Mouse (Mus musculus): ENCODE measurements around the gene Ttyh2.
A peak's percentile ranks its signal among the peaks of the same experiment; 100 is the strongest.

Gene Ttyh2

DNA sequence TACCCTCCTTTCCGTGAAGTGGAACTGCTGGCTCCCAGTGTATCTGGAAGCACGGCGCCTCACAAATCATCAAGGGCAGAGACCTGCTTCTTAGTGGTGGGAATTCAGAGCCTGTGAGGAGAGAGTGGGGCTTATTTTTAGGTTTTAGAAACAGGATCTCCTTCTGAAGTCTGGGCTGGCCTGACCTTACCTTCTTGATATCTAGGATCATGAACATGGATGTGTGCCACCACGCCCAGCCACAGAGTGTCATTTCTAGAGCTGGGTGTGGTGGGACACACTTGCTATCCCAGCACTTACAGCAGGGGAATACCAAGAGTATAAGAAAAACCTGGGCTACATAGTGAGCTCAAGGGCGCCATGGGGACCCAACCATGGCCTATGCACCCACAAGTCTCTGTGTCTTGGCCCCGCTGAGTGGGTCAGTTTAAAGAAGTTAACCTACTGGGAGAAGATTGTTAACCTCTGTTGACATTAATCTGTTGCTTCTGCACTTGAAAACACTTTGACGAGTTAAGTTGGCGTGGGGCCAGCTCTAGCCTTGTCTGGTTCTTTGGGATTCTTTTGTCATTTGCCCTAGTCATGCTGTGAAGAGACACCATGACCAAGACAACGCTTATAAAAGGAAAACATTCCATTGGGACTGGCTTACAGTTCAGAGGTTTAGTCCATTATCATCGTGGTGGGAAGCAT is 7.9 kb downstream of the Ttyh2 start:
- DNase-seq = peak; percentile 65

DNA sequence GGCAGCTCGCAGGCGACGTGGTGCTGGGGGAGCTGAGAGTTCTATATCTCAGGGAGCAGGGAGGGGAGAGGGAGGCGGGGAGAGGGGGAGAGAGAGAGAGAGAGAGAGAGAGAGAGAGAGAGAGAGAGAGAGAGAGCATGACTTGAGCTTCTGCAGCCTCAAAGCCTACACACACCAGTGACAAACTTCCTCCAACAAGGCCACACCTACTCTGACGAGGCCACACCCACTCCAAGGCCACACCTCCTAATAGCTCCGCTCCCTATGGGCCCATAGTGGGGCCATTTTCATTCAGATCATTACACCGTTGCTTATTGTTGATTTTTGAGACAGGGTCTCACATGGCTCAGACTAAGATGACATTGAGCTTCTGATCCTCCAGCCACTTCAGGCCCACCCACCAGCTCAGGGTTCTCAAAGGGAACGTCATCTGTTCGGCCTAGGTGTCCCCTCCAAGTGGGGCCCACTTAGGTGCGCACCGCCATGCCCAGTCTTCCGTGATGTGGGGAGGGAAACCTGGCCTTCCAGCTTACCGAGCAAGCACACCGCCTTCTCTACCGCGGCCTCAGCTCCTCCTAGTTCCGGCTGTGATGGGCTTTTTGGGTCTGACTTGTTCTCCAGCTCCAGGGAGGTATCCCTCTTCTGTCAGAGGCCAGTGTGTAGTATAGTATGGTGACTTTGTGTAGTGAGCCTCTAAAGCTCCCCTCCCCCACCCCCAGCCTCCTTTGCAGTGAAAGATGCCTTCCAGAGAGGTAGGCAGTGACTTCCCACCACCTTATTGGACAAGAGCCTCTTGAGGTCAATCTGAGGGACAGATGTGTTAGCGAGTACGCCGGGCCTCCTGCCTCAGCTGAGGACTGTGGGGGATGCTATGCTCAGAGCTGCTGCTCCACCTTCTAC is 8.7 kb downstream of the Ttyh2 start:
- peak; percentile 73 for DNase-seq

DNA sequence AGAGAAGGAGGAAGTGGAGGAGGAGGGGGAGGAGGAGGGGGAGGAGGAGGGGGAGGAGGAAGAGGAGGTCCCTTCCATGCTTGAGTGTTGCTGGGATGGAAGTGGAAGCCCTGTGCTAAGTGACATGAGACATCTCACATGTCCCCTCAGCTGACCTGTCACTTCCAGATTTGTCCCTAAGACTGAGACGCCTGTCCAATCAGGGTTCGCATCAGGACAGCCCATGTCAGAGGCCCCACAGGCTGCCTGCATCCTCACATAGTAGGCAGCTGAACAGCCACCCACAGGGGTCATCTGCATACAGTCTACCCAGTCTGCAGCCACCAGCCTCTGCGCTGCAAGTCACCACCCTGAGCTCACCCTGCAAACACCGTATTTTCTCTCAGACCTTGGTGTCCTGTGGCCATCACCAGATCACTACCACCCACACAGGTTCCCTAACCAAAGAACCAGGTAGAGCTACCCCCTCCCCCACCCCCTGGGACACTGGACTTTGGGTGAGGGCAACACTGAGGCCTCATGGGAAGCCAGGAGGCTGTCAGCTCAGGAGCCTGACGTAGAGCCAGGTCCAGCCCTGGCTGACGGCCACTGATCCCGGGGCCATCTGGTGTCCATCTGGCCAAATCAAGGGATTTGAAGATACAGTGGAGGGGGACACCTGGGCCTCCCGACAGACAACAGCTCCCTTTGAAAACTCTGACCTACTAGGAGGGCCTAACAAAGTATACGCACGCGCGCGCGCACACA is 9.6 kb downstream of the Ttyh2 start:
- DNase-seq = peak; percentile 99

DNA sequence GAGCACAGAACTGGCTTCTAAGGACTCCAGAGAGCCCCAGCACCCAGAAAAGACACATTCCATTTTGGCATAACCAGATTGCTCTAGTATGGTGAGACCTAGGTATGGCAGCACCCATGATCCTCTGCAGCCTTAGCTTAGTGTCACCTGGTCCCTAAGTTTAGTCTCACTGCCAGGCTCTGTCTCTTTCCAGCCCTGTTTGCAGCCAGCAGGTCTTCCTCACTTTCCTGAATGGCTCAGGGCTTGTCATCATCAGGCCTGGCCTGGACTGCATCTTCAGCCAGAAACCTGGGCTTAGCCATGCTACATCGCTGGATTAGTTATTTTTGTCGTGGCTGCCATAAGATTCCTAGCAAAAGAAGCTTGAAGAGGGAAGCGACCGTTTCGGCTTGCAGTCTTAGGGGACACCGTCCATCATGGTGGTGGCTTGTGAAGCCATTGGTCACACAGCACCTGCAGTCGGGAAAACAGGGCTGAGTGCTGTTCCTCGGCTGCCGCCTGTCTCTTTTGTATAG is 10.4 kb downstream of the Ttyh2 start:
- DNase-seq = no peak

DNA sequence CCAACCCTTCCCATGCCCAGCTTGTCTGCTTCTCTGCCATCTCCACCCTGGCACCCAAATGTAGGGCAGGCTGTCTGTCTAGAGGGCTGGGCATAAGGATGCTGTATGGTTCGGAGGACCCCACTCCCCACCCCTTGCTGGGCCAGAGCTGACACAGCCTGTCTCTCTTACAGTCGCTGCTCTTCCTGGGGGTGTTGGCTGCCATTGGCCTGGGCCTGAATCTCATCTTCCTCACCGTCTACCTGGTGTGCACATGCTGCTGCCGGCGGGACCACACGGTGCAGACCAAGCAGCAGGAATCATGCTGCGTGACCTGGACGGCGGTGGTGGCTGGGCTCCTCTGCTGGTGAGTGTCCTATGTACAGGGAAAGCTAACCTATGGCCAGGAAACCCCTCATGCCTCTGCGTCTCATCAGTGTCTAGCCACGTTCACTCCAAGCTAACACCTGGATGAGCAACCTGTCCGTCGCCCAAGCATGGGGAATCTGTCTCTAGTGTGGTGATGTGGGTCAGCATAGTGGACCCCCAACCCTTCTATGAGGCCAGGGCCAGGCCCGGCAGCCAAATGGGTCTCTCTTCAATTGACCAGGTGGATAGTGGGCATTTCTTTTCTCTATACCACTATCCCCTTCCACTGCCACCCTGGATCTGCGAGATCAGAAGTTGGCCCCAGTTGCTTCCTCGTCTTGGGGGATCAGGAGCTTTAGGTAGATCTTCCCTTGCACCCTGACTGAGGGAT is 11.2 kb downstream of the Ttyh2 start:
- peak; percentile 69 for DNase-seq

DNA sequence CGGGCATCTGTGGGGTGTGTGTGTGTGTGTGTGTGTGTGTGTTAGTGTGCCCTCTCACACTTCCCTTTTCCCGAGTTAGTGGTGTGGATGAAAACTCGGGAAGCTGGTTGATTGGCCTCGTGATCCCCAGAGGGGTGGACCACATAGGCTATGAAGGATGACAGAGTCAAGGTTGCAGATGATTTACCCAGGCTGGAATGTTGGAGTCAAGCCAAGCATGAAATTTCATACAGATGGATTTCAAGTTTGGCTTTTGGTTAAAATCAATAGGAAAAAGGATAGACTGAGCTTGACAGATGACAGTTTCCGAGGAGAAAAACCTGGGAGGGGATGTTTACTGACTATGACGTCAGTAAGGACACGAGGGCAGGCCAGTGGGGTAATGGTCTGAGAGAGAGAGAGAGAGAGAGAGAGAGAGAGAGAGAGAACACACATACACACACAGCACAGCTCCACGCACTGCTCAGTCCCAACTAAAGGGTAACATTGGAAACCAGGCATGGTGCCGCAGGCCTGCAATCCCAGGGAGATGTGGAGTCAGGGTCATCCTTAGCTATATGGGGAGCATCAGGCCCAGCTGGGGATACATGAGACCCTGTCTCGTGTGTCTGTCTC is 12.4 kb downstream of the Ttyh2 start:
- no peak for DNase-seq

DNA sequence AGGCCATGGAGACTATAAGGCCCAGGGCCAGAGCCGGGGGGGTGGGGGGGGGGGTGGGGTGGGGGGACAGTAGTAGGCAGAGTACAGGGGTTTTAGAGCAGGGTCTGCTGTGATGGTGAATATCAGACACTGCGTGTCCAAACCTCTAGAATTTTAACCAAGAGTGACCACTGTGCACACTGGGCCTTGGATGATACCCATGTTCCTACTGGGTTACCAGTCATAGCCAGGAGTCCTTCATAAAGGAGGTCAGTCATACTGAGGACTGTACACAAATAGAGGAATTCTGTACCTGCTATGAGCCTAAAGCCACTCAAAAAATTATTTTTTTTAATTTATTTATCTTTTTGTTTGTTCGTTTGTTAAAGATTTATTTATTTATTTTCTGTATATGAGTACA is 13.5 kb downstream of the Ttyh2 start:
- no peak for DNase-seq

DNA sequence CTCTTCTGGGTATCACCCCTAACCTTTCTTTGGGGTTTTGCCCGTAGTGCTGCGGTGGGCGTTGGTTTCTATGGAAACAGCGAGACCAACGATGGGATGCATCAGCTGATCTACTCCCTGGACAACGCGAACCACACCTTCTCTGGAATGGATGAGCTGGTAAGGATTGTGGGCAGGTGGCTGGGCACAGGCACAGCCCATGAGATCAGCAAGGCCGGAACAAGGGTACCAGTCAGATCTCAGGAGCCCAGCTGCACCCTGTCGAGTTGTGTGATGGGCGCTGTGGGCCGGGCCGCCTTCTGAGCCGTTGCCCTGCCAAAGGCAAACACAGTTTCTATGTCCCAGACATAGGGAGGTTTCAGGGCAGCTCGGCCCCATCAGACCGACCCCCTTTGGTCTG is 15.0 kb downstream of the Ttyh2 start:
- peak; percentile 73 for DNase-seq

DNA sequence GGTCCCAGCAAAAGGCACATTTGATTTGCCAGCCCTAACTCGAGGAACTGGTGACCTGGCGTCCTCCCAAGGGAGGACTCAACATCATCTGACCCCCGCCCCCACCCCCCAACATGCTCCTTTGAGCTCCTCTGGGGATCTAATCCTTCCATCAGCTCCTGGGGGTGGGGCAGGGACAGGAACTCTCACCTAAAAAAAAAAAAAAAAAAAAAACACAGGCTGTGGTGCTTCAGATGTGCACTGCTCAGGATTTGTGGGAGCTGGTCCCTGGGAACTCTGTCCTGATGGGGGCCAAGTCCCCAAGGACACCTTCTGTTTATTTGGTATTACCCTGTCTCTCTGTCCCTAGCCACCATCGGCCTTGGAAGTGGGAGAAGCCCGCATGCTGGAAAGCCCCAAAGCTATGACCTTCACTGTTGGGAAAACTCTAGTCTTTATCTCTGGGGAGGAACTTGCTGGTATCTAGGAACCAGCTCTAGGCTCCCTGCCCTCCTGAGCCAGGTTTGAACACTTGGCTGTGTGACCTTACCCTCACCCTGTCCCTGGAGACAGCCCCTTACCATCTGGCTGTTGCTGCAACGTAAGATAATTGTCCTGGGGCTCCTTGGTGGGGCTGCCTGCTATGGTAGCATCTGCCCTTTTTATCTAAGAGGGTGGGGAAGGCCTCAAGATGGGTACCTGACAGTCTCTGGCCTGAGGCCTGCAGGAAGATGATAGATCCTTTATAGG is 16.4 kb downstream of the Ttyh2 start:
- DNase-seq = no peak

DNA sequence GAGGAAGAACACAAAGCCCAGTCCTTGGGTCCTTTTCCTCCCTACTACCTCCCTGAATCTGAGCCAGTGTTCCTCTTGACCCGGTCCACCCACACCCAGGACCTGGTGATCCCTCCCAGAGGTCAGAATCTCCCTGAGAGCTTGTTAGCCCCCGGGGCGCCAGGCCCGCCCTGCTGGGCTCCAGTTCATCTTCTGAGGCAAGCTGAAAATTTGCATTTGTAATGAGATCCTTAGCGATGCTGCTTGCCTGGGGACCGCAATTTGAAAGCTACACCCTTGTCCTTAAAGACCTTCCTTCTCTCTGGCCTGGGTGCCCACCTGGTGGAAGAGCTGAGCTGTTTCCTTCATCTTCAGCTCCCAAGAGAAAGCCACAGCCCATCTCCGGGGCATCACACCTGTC is 17.4 kb downstream of the Ttyh2 start:
- DNase-seq = no peak

DNA sequence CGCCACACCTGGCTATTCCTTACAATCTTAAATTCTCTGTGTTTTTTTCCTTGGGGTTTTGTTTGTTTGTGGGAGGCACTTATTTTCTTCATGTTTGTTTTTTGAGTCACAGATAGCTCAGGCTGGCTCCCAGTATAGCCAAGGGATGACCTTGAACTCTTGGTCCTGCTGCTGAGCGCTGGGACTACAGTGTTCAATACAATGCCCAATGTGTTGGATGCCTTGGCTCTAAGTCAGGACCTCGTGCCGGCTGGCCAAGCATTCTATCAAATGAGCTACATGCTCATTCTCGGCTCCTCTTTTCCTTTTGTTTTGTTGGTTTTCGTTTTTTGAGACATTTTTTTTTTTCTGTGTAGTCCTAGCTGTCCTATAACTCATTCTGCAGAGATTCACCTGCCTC is 18.2 kb downstream of the Ttyh2 start:
- DNase-seq = no peak

DNA sequence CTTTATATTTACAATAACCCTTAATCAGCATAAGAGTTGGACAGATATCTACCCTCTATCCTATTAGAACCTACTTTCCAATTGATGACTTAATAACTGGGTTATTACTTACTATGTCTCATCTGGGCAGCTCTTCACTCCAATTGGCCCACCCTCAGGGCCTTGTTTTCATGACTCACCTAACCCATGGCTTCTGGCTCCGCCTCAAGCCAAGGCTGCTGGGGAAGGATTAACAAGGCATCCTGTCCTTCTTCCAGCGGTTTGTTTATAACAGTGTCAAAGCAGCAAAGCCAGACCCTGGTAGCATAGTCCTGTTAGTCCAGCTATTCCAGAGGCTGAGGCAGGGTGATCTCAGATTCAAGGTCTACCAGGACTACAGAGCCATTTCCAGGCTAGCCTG is 19.2 kb downstream of the Ttyh2 start:
- DNase-seq = no peak

DNA sequence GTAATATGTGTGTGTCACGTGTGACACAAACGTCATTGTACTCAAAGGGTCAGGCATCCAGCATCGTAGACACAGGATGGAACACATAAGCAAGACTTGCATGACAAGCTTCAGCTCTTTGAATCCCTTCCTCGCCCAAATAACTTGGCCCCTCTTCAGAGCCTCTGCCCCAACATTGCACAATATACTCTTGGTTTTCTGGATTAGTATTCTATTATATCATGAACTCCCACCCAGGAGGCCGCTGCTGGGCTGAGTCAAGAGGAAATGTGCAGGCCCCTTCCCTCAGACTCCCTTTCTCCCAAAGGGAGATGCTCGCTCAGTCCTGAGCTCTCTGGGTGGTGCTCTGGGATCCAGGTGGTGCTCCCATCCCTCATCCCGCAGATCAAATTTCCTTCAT is 23.3 kb downstream of the Ttyh2 start:
- DNase-seq = no peak

DNA sequence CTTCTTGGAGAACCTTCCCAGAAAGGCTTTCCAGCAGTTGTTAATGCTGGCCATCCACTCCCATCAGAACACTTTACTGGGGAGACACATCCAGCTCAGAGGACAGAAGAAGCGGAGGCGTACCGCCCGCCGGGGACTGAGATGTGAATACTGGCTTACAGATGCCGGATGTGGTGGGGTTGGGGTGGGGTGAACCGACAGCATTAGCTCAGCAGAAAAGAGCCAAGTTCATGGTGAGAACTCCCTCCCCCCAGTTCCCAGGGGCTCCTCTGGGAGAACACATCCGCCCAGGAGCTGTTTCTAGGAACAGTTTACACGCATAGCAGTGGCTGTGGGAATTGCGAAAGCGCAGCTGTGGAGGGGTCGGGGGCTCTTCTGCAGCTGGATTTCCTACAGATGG is 24.3 kb downstream of the Ttyh2 start:
- no peak for DNase-seq

DNA sequence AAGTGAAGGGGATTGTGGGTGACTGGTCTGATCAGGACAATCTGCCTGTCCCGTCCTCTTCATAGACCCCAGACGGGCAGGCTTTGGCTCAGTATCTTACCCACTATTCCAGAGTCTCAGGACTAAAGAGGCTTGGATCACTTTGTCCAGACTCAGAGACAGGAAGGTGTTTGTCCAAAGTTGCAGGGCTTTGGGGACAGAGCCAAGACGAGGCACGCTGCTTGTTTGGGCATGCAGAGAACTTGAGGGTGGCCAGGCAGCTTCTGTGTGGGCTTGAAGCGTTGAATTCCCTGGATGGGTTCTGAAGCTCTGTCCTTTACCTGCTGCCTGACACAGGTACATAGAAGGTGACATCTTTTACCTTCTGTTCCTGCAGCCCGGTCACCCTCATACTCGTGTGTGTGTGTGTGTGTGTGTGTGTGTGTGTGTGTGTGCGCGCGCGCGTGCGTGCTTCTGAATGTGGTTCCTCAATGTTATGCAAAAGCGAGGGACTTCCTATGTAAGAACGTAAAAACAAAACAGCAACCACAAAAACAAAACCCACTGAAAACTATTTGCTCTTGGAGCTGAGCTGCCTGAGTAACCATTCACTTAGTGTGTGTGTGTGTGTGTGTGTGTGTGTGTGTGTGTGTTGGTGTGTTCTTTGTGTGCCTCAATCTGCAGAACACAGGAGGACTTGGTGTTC is 27.2 kb downstream of the Ttyh2 start:
- DNase-seq = no peak

DNA sequence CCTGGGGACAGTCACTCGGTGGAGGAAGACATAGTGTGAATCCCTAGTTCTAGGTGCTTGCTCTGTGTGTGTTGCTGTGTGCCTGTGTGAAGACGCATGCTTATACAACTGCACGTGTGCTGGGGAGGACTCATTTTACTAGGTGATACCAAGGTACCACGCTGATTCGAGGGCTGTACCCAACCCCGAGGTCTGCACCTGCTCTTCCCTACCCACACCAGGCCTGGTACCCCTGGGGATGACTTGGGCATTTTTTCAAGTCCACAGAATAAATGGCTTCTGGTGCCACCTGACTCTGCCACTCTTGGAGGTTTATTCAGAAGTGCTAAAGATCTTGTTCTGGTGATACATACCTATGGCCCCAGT is 27.7 kb downstream of the Ttyh2 start:
- no peak for DNase-seq

DNA sequence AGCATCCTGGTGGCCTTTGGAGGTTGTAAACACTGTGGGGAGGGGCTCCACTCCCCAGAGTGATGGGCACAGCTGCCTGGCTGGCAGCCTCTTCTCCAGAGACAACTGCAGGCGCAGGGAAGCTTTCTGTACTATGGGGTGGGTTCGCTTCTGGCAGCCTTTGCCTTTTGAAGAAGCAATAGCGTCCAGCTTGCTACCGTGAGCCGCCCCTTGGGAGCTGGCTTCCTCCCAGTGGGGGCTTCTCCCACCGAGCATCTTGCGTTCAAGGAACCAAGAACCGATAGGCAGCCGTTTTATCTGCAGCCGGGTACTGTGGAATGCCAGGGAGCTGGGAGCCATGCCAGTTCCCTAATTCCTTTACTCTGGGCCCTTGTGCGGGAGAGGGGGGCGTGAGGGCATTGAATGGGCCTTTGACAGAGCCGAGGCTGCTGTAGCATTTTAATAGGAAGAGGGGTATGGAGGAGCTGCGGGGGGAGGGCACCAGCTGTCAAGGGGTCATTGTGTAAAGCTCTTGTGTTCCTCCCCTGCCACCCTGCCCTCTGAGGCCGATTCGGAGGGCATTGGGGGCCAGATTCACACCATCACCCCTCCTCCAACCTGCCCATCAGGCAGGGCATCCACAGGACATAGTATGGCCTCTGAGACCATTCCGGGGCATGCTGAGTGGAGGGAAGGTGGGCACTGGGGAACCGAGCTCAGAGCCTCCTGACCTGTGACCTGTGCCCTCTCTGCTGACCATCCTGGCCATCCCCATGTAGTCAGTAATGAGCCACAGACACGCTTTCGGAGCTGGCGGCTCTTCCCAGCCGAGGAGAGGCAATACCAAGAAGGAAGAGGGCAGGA is 29.1 kb downstream of the Ttyh2 start:
- peak; percentile 61 for DNase-seq

DNA sequence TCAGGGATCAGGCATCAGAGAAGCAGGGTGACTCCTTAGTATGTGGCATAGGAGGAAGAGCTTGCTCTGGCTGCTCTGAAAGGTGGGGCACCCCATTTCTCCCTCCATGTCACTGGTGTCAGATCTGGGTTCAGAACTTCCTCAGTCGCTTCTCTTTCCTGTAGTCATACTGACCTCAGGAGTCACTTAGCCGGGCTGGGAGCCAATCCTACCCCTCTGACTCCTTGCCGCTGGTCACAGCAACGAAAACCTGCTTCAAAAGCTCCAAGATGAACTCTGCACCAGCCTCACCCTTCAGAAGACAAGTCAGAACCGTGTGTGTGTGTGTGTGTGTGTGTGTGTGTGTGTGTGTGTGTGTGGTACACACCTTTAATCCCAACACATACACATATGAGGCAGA is 31.1 kb downstream of the Ttyh2 start:
- DNase-seq = no peak

DNA sequence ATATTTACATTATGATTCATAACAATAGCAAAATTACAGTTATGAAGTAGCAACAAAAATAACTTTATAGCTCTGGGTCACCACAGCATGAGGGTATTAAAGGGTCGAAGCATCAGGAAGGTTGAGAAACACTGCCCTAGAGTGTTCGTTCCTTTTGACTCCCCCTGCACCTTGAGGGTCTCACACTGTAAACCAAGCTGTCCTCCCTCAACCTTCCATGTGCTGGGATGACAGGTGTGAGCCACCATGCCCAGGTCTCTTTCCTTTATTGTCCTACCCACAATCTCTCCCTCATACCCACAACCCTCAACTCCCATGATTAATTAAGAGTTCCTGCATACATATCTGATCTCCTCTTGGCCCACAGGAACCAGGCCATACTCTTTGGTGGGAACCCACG is 36.2 kb downstream of the Ttyh2 start:
- no peak for DNase-seq

DNA sequence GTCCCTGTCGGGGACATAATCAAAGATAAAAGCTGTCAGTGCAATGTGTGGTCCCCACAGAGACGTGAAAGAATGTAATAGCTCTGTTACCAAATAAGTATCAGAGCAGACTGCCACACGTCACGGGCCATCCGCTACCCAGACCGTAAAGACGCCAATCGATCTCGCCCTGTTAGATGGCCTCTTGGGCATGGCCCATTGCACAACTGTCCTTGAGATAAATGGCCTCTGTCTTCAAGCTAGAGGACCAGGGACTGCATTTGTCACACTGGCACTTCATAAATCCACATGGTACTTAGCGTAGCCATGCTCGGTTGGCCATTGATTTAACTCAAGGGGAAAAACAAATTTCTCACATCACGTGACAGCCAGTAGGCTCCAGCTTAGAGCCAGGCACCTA is 36.6 kb downstream of the Ttyh2 start:
- no peak for DNase-seq
